Mouse (Mus musculus) myocyte (in vitro differentiated cells): ENCODE measurements around the gene Smtnl1.

ENCODE experiments used
- CEBPB ChIP-seq: IDR thresholded peaks from 2 replicates; pipeline ENCODE4 v1.6.1; 2011; ENCODE audit warnings: mild to moderate bottlenecking, moderate library complexity; ENCODE audit not compliant: poor library complexity, insufficient read depth, severe bottlenecking
- E2F4 ChIP-seq: IDR thresholded peaks from one replicate; pipeline ENCODE4 v1.6.1; 2011; ENCODE audit warnings: mild to moderate bottlenecking, control low read depth, moderate library complexity; ENCODE audit not compliant: insufficient read depth
- MAX ChIP-seq: IDR thresholded peaks from one replicate; pipeline ENCODE4 v1.6.1; 2011; ENCODE audit warnings: low read depth, mild to moderate bottlenecking, control low read depth
- MYOG ChIP-seq, 3 experiments: IDR thresholded peaks; one replicate each; pipeline ENCODE4 v1.6.1; 2011; ENCODE audit warnings: control low read depth in 2 of 3, low read depth in 2 of 3, mild to moderate bottlenecking in 2 of 3; ENCODE audit not compliant: insufficient read length in 2 of 3, control insufficient read depth in 1 of 3, insufficient read depth in 1 of 3
- POLR2A ChIP-seq: IDR thresholded peaks from one replicate; pipeline ENCODE4 v1.6.1; 2011; ENCODE audit warnings: low read depth, mild to moderate bottlenecking, control low read depth, moderate library complexity; ENCODE audit not compliant: insufficient read length
- POLR2AphosphoS2 ChIP-seq: IDR thresholded peaks from one replicate; pipeline ENCODE4 v1.6.1; 2011; ENCODE audit warnings: low read depth, control low read depth; ENCODE audit not compliant: insufficient read length
- SRF ChIP-seq: IDR thresholded peaks from one replicate; pipeline ENCODE4 v1.6.1; 2011; ENCODE audit warnings: low read depth; ENCODE audit not compliant: control insufficient read depth, insufficient read length
- TCF12 ChIP-seq: IDR thresholded peaks from one replicate; pipeline ENCODE4 v1.6.1; 2011; ENCODE audit warnings: mild to moderate bottlenecking, control low read depth; ENCODE audit not compliant: poor library complexity, insufficient read depth, severe bottlenecking
- TCF3 ChIP-seq: IDR thresholded peaks from one replicate; pipeline ENCODE4 v1.6.1; 2011; ENCODE audit warnings: low read depth, control low read depth; ENCODE audit not compliant: insufficient read length

DNA sequence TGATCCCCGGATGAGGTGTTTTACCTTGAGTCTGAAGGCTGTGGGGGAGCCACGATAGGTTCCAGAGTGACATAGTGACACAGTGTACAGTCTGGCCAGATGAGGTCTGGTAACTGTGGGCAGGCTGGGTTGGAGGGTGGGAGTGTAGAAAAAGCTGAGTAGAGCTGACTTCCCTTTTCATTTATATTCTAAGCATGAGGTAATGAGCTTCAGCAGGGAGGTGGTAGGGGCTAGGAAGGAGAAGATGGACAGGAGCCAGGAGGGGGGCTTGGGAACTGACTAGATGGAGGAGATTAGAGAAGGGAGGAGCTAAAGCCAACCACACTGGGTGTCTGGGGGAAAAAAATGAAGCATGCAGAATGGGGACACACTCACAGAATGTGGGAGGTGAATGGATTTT lies 46.5 kb upstream of the Smtnl1 start:
- no peak for TF ChIP-seq E2F4
- no peak for TF ChIP-seq MYOG (IDR thresholded peaks at IDR 0.05; ENCODE audit: control insufficient read depth in 1 of 3, insufficient read depth in 1 of 3, insufficient read length in 2 of 3, low read depth in 2 of 3)
- no peak for TF ChIP-seq POLR2A
- TF ChIP-seq TCF3, result no peak
- no peak for TF ChIP-seq CEBPB
- TF ChIP-seq SRF, result no peak
- no peak for TF ChIP-seq POLR2AphosphoS2
- TF ChIP-seq TCF12, result no peak
- TF ChIP-seq MAX, result no peak
